Mouse (Mus musculus) embryonic stem cell, embryonic (primary cell): ENCODE measurements at regions not wholly inside any gene's neighbourhood (a gene's known extent, or its start where the extent isn't known, plus 50 kb on each side); places are given as distances from the start of the nearest gene placed in this dataset.

Experiments
- CTCF ChIA-PET, 4 experiments: fragments of 300-600 bp in 2 of 4; fragments of 350-600 bp in 2 of 4; sonication (Branson Sonifier 250); formaldehyde crosslinking; loops; one replicate each; lab custom pipeline; 2022; ENCODE audit warnings: inconsistent platforms in 2 of 4; lab: Charles Lee
- POLR2A ChIA-PET, 4 experiments: fragments of 300-600 bp in 2 of 4; fragments of 350-600 bp in 2 of 4; sonication (Branson Sonifier 250); formaldehyde crosslinking; loops; one replicate each; lab custom pipeline; 2022; ENCODE audit warnings: antibody characterized with exemption in 4 of 4, inconsistent platforms in 1 of 4; lab: Charles Lee

DNA sequence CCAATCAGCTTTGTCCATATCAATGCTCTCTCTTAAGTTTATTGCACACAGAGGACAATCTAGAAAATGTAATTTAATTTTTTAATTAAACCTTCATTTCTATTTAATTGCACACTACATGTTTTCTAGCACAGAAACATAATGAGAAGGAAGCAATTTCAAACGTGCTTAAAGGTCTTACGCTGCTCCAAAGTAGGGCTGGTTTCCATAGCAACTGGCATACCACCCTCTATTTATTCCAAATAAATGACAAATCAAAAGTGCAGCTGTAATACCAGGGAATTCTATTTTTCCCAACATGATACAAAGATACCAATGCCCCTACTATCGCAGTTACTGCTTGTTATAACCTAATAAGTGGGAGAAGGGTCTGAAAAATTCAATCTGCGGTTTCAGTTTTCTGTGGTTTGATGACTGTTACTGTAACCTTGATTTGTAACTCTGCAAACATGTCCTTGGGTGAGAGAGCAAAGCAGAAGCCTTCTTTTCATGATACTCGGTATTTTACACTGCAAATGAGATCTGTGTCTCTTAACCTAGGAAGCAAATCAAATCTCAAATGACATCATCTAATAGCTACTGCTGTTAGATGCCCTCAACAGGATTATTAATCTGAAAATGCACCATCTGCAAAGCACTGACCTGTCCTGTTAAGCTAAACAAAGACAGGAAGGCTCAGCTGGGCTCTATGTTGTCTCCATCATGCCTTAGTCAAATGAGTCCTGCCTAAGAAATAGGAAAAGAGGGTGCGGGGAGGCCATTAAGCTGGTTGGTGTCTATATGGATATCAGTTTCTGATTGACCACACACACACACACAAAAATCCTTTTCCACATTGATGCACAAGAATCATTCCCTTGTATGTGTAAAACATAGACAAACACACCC, 535.6 kb downstream of the Basp1 start:
- CTCF ChIA-PET, result no interaction called here
- POLR2A ChIA-PET, result interaction anchor here in 1 of 4 experiments (0.7 kb wide), 1 partner anchor 33 kb away, joined by 3 read pairs; no protein-coding TSS in a partner anchor

- ChIA-PET CTCF (no interaction called here), POLR2A (no interaction called here)
Measured at GRCm38 (mm10) chr15:24876157-24876731, 537.3 kb downstream of the Basp1 start.

DNA sequence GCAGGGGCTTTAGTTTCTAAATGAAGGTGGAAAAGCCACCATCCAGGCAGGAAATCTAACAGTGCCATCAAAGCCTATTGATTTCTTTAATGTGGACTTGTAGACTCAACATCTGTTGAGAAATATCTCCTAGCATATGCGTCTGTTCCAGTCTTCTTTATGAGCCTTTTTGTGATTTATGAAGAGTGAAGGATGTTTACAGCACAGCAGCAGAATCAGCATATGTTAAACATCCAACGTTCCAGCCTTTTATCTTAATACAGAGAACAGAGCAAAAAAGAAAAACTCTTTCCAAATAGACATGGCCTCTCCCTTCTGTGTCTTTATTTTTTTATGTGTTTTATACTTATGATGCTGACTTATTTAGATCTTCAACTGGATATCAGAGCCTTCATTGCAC, 573.3 kb downstream of the Basp1 start:
- ChIA-PET CTCF (no interaction called here), POLR2A (no interaction called here)

- ChIA-PET POLR2A (interaction anchor here in 1 of 4 experiments (0.6 kb wide), 1 partner anchor 459 kb away, joined by 3 read pairs; no protein-coding TSS in a partner anchor), CTCF (no interaction called here)
Measured at GRCm38 (mm10) chr15:24838390-24838789, 575.2 kb downstream of the Basp1 start.

DNA sequence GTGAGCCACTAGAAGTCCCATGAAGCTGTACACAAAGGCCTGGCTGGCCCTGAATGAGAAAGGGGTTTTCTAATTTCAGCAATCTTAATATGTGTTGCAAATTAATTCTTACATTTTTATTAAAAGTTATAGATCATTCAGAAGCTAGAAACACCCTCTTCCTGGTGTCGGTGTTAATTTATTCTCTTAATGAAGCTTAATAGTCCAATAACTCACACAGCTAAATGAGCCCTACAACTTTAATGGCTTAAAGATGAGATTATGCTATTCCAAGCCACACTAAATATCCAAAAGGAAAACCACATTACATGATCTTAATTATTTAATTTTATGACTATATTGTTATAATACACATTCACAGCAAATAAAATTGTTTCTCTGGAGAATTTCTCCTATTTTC, 585.7 kb downstream of the Basp1 start:
- ChIA-PET POLR2A (no interaction called here), CTCF (no interaction called here)

GRCm38 (mm10) chr15:24827259-24827658, 586.3 kb downstream of the Basp1 start:
- POLR2A ChIA-PET, result no interaction called here
- CTCF ChIA-PET, result no interaction called here

DNA sequence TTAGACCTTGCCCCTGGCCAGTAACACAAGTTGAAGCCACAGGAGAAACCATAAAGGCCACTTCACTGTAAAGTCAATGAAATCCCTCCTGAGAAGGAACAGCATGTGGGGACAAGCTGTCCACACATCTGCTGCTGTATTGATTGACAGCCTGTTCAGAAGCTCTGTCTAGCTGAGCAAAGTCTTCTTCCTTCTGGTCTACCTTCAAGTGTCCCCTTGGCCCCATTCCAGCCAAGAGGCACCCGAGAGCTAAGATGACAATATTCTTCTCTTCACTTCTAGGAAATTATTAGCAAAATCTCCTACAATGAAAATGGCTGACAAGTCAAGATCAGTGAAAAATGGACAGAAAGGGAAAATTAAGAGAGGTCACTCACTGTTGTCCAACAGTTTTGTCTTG, 616.7 kb downstream of the Basp1 start:
- POLR2A ChIA-PET, result no interaction called here
- CTCF ChIA-PET, result no interaction called here

GRCm38 (mm10) chr15:24793381-24793780, 620.2 kb downstream of the Basp1 start:
- ChIA-PET CTCF (no interaction called here), POLR2A (no interaction called here)

DNA sequence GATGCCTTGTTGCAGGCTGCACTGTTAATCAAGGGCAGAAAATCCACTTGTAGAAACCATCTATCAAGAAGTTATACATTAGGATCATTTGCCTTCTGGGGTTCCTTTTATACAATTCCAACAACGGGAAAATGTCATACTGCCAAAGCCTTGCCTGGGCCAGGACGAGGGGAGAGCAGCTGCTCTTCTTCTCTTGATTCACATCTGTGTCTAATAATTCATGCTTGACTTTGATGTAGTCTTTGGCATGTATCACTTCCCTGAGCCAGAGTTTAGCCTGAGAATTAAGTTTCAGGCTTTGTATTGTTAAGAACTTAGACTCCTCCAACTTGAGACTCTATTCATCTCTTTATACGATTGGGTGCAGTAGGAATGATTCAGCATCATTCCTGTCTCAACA, 627.2 kb downstream of the Basp1 start:
- ChIA-PET CTCF (no interaction called here), POLR2A (no interaction called here)

GRCm38 (mm10) chr15:24778234-24778633, 635.3 kb downstream of the Basp1 start:
- ChIA-PET CTCF (no interaction called here), POLR2A (no interaction called here)

GRCm38 (mm10) chr15:24751480-24752157, 661.9 kb downstream of the Basp1 start:
- ChIA-PET POLR2A (no interaction called here), CTCF (no interaction called here)

GRCm38 (mm10) chr15:24743240-24743639, 670.3 kb downstream of the Basp1 start:
- ChIA-PET CTCF (no interaction called here), POLR2A (no interaction called here)

- ChIA-PET CTCF (interaction anchor here in 1 of 4 experiments (0.6 kb wide), 1 partner anchor 126 kb away, joined by 4 read pairs; no protein-coding TSS in a partner anchor), POLR2A (interaction anchor here in 2 of 4 experiments (0.6 to 0.7 kb wide), 2 partner anchors 13 to 1031 kb away, joined by 3 to 4 read pairs; no protein-coding TSS in a partner anchor)
Measured at GRCm38 (mm10) chr15:24725170-24725569, 688.4 kb downstream of the Basp1 start.

- ChIA-PET CTCF (no interaction called here), POLR2A (no interaction called here)
Measured at GRCm38 (mm10) chr15:24724664-24725063, 688.9 kb downstream of the Basp1 start.

- POLR2A ChIA-PET, result no interaction called here
- CTCF ChIA-PET, result interaction anchor here in 1 of 4 experiments (0.6 kb wide), 1 partner anchor 19 kb away, joined by 3 read pairs; no protein-coding TSS in a partner anchor
Measured at GRCm38 (mm10) chr15:24720346-24720745, 693.2 kb downstream of the Basp1 start.

- POLR2A ChIA-PET, result interaction anchor here in 1 of 4 experiments (0.5 kb wide), 1 partner anchor 713 kb away, joined by 3 read pairs; no protein-coding TSS in a partner anchor
- CTCF ChIA-PET, result interaction anchor here in 1 of 4 experiments (0.7 kb wide), 1 partner anchor 324 kb away, joined by 4 read pairs; no protein-coding TSS in a partner anchor
Measured at GRCm38 (mm10) chr15:24682167-24682566, 731.4 kb downstream of the Basp1 start.

DNA sequence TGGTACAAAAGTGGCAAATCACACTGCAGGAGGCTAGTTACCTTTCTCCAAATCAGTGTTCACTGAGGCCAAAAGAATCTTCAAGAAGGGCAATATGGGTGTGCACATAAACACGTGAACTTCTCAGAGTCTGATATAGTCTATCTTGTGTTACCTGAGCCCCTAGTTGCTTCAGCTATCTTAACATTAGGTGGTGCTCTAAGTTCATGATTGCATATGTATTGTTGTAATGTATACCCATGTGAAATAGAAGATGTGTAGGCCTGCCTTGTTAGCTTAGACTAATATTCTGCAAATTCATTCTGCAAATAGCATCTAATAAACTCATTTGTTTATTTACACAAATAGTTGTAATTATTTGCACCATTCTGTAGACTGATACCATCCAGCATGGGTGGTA, 764.6 kb downstream of the Basp1 start:
- CTCF ChIA-PET, result no interaction called here
- POLR2A ChIA-PET, result no interaction called here

GRCm38 (mm10) chr15:24635620-24636019, 777.9 kb downstream of the Basp1 start:
- ChIA-PET POLR2A (no interaction called here), CTCF (no interaction called here)

GRCm38 (mm10) chr15:24596242-24596641, 817.3 kb downstream of the Basp1 start:
- POLR2A ChIA-PET, result no interaction called here
- CTCF ChIA-PET, result interaction anchor here (0.6 to 1.7 kb wide), 6 partner anchors 11 to 1315 kb away, joined by 3 to 9 read pairs (median 4); partner anchors contain the start of gene Basp1 (in 1 of the 4)
